Mouse (Mus musculus) C2C12 (cell line): ENCODE measurements at regions not wholly inside any gene's neighbourhood (a gene's known extent, or its start where the extent isn't known, plus 50 kb on each side); places are given as distances from the start of the nearest gene placed in this dataset.
A peak's percentile ranks its signal among the peaks of the same experiment; 100 is the strongest.

Experiments used
- H3K27me3 ChIP-seq: one replicate; pipeline ENCODE4 v1.6.1; 2011; ENCODE audit not compliant: control insufficient read depth, insufficient read depth, insufficient read length
- H3K36me3 ChIP-seq: one replicate; pipeline ENCODE4 v1.6.1; 2011; ENCODE audit not compliant: control insufficient read depth, insufficient read depth
- H3K4me3 ChIP-seq: one replicate; pipeline ENCODE4 v1.5.1; 2011; ENCODE audit warnings: mild to moderate bottlenecking, control low read depth; ENCODE audit not compliant: poor library complexity, insufficient read depth, severe bottlenecking
- H3K79me2 ChIP-seq: one replicate; pipeline ENCODE4 v1.6.1; 2011; ENCODE audit not compliant: control insufficient read depth, insufficient read depth
- H3K79me3 ChIP-seq: one replicate; pipeline ENCODE4 v1.6.1; 2011; ENCODE audit warnings: low read depth, control low read depth
- H3ac ChIP-seq: one replicate; pipeline ENCODE3; 2011; ENCODE audit warnings: low read depth; ENCODE audit not compliant: control insufficient read depth, insufficient read length
- CEBPB ChIP-seq: IDR thresholded peaks from one replicate; pipeline ENCODE4 v1.6.1; 2011; ENCODE audit warnings: low read depth, mild to moderate bottlenecking, control low read depth, moderate library complexity
- CTCF ChIP-seq: IDR thresholded peaks from one replicate; pipeline ENCODE4 v1.5.1; 2011; ENCODE audit not compliant: control insufficient read depth, insufficient read depth, insufficient read length
- FOSL1 ChIP-seq: IDR thresholded peaks from one replicate; pipeline ENCODE4 v1.8.0; 2011; ENCODE audit warnings: mild to moderate bottlenecking, low read length; ENCODE audit not compliant: poor library complexity, insufficient read depth, severe bottlenecking
- MAX ChIP-seq: IDR thresholded peaks from one replicate; pipeline ENCODE4 v1.6.1; 2011; ENCODE audit warnings: mild to moderate bottlenecking, control low read depth
- MYOD1 ChIP-seq: IDR thresholded peaks from one replicate; pipeline ENCODE4 v1.6.1; 2011; ENCODE audit warnings: low read depth; ENCODE audit not compliant: control insufficient read depth, insufficient read length
- MYOG ChIP-seq: IDR thresholded peaks from one replicate; pipeline ENCODE4 v1.6.1; 2011; ENCODE audit not compliant: control insufficient read depth, insufficient read length; ENCODE audit errors: extremely low read depth
- USF1 ChIP-seq: IDR thresholded peaks from one replicate; pipeline ENCODE4 v1.6.1; 2011; ENCODE audit warnings: low read depth, mild to moderate bottlenecking, control low read depth, moderate library complexity

GRCm38 (mm10) chr17:82485544-82485943 lies 729.5 kb upstream of the Pkdcc start:
- Histone ChIP-seq H3K79me2 (no peaks in the 10 kb centered on the region), H3K4me3 (no peak overlapping the region), H3K36me3 (no peaks in the 10 kb centered on the region), H3ac (no peak overlapping the region), H3K27me3 (no peaks in the 10 kb centered on the region), H3K79me3 (no peaks in the 10 kb centered on the region)
- TF ChIP-seq MAX = no peak
- TF ChIP-seq USF1 = no peak
- no peak for TF ChIP-seq MYOD1
- no peak for TF ChIP-seq FOSL1
- TF ChIP-seq CEBPB = no peak
- no peak for TF ChIP-seq CTCF

GRCm38 (mm10) chr17:82484609-82485008 lies 730.5 kb upstream of the Pkdcc start:
- TF ChIP-seq CEBPB = no peak
- TF ChIP-seq CTCF = no peak
- no peak for TF ChIP-seq USF1
- TF ChIP-seq MAX = no peak
- no peak for TF ChIP-seq FOSL1
- no peak for TF ChIP-seq MYOG
- TF ChIP-seq MYOD1 = no peak
- no peaks in the 10 kb centered on the region for H3K79me3 ChIP-seq
- no peaks in the 10 kb centered on the region for H3K36me3 ChIP-seq
- no peak overlapping the region for H3ac ChIP-seq
- H3K27me3 ChIP-seq = no peaks in the 10 kb centered on the region
- H3K4me3 ChIP-seq = no peak overlapping the region
- H3K79me2 ChIP-seq = no peaks in the 10 kb centered on the region

GRCm38 (mm10) chr17:82457972-82458371 lies 719.8 kb upstream of the Slc8a1 start:
- H3K79me3 ChIP-seq = no peaks in the 10 kb centered on the region
- no peaks in the 10 kb centered on the region for H3K27me3 ChIP-seq
- TF ChIP-seq FOSL1 (no peak), CEBPB (peak; percentile 60), CTCF (no peak), MYOG (no peak)

GRCm38 (mm10) chr17:82453847-82454246 lies 715.7 kb upstream of the Slc8a1 start:
- H3K79me2 ChIP-seq = no peaks in the 10 kb centered on the region
- no peak overlapping the region for H3ac ChIP-seq
- no peaks in the 10 kb centered on the region for H3K79me3 ChIP-seq
- TF ChIP-seq MAX (no peak), MYOG (no peak), FOSL1 (no peak), CEBPB (no peak), MYOD1 (no peak), USF1 (no peak), CTCF (no peak)
- H3K4me3 ChIP-seq = no peak overlapping the region
- H3K27me3 ChIP-seq = no peaks in the 10 kb centered on the region
- H3K36me3 ChIP-seq = no peaks in the 10 kb centered on the region

More at GRCm38 (mm10) chr17:82457972-82458371, 719.8 kb upstream of the Slc8a1 start:
- Histone ChIP-seq H3K4me3 (no peak overlapping the region), H3K79me2 (no peaks in the 10 kb centered on the region), H3K36me3 (no peaks in the 10 kb centered on the region), H3ac (no peak overlapping the region)

- Histone ChIP-seq H3K79me2 (no peaks in the 10 kb centered on the region), H3K36me3 (no peaks in the 10 kb centered on the region), H3K79me3 (no peaks in the 10 kb centered on the region), H3K27me3 (no peaks in the 10 kb centered on the region), H3K4me3 (no peak overlapping the region), H3ac (no peak overlapping the region)
- TF ChIP-seq CTCF (no peak), MYOG (no peak), MYOD1 (no peak), CEBPB (no peak), FOSL1 (no peak), USF1 (no peak), MAX (no peak)
These were observed 700.9 kb upstream of the Slc8a1 start for GRCm38 (mm10) chr17:82439105-82439504.

- Histone ChIP-seq H3K79me2 (no peaks in the 10 kb centered on the region), H3K4me3 (no peak overlapping the region), H3K79me3 (no peaks in the 10 kb centered on the region), H3ac (no peak overlapping the region), H3K36me3 (no peaks in the 10 kb centered on the region), H3K27me3 (no peaks in the 10 kb centered on the region)
- TF ChIP-seq MAX (no peak), MYOG (no peak), CEBPB (no peak), USF1 (no peak), FOSL1 (no peak), CTCF (no peak), MYOD1 (no peak)
These were observed 699.0 kb upstream of the Slc8a1 start for GRCm38 (mm10) chr17:82437206-82437605.
